Mouse (Mus musculus): Measurements from ENCODE around the gene Bdh1.

- TF ChIP-seq CTCF (IDR thresholded peaks at IDR 0.05; ENCODE audit: low read depth) (no peak), EP300 (IDR thresholded peaks at IDR 0.05; ENCODE audit: low read depth) (no peak)
Observed at GRCm38 (mm10) chr16:31423368-31423767, 1.3 kb downstream of the Bdh1 start.
